Mouse (Mus musculus): ENCODE results near the gene Aff3.

Aff3 gene

GRCm38 (mm10) chr1:38132942-38133341 lies 531.8 kb downstream of the Aff3 start:
- peak; percentile 17 for DNase-seq

GRCm38 (mm10) chr1:38130715-38131483 lies 533.9 kb downstream of the Aff3 start:
- no peak for DNase-seq

GRCm38 (mm10) chr1:38129501-38130267 lies 535.1 kb downstream of the Aff3 start, which contains the start of gene Rev1:
Rev1 (minus strand) TSS chr1:38129801.
- DNase-seq = peak; percentile 97

- DNase-seq = peak; percentile 69
These were observed 535.8 kb downstream of the Aff3 start for GRCm38 (mm10) chr1:38128919-38129436.
